Mouse (Mus musculus): ENCODE data around the gene Tgds. TPM values are rescaled to one million over a fixed set of nuclear protein-coding genes. Genes with fewer than 3 reads are reported as not detected.

Tgds gene
- polyA plus RNA-seq (2014; fragmentation: Nextera tagmentation; extraction: Ambion mirVana), result 15.8 and 18.5 TPM in 2 replicates

GRCm38 (mm10) chr14:118132642-118132977, at the start of gene Tgds:
Gene Tgds (minus strand): TSS chr14:118132755.
- WGBS, result under 1% methylated on average over 28 of the region's 28 CpGs

GRCm38 (mm10) chr14:118180711-118181177, 48.2 kb upstream of the Tgds start:
- Histone ChIP-seq H3K4me2 (replicated peaks) (peak overlapping the region; percentile 86), H3K27ac (peak overlapping the region; percentile 82), H3K27me3 (ENCODE audit: control insufficient read depth, insufficient read depth, low read length) (no peaks in the 10 kb centered on the region), H3K36me3 (replicated peaks; ENCODE audit: control insufficient read depth, insufficient read depth) (no peaks in the 10 kb centered on the region), H3K4me1 (replicated peaks; ENCODE audit: control insufficient read depth, insufficient read depth, low read length) (0 out of 2 replicates have a peak, but pooled peaks cover 3% of the 10 kb centered on the region), H3K9me3 (ENCODE audit: control insufficient read depth, low read length) (no peaks in the 10 kb centered on the region), H3K4me3 (replicated peaks; ENCODE audit: low read length) (peak overlapping the region; percentile 45), H3K9ac (peak overlapping the region; percentile 65)
- peak; percentile 85 for ATAC-seq (ENCODE audit: low FRiP score)
- DNase-seq (ENCODE audit: low spot score), result peak; percentile 74
- 2% methylated on average over 10 of the region's 10 CpGs for WGBS

More at GRCm38 (mm10) chr14:118132642-118132977, at the start of gene Tgds:
- H3K36me3 ChIP-seq (replicated peaks; ENCODE audit: control insufficient read depth, insufficient read depth), result peaks cover 17% of the 10 kb centered on the region
- peak; percentile 99 for DNase-seq (ENCODE audit: low spot score)
- ATAC-seq (ENCODE audit: low FRiP score), result peak; percentile 83
- H3K27me3 ChIP-seq (ENCODE audit: control insufficient read depth, insufficient read depth, low read length), result no peaks in the 10 kb centered on the region
- H3K4me2 ChIP-seq (replicated peaks), result peak within 1 kb of the TSS; percentile 84
- peak within 1 kb of the TSS; percentile 65 for H3K4me3 ChIP-seq (replicated peaks; ENCODE audit: low read length)
- peak within 1 kb of the TSS; percentile 69 for H3K27ac ChIP-seq
- H3K9me3 ChIP-seq (ENCODE audit: control insufficient read depth, low read length), result no peaks in the 10 kb centered on the region
- H3K4me1 ChIP-seq (replicated peaks; ENCODE audit: control insufficient read depth, insufficient read depth, low read length), result peaks cover 24% of the 10 kb centered on the region
- peak within 1 kb of the TSS; percentile 72 for H3K9ac ChIP-seq

GRCm38 (mm10) chr14:118180117-118180557, 47.6 kb upstream of the Tgds start:
- WGBS, result under 1% methylated on average over 20 of the region's 20 CpGs
- Histone ChIP-seq H3K9me3 (ENCODE audit: control insufficient read depth, low read length) (no peaks in the 10 kb centered on the region), H3K4me1 (replicated peaks; ENCODE audit: control insufficient read depth, insufficient read depth, low read length) (0 out of 2 replicates have a peak, but pooled peaks cover 3% of the 10 kb centered on the region), H3K36me3 (replicated peaks; ENCODE audit: control insufficient read depth, insufficient read depth) (no peaks in the 10 kb centered on the region), H3K4me3 (replicated peaks; ENCODE audit: low read length) (peak overlapping the region; percentile 45), H3K9ac (peak overlapping the region; percentile 65), H3K4me2 (replicated peaks) (peak overlapping the region; percentile 86), H3K27ac (peak overlapping the region; percentile 82), H3K27me3 (ENCODE audit: control insufficient read depth, insufficient read depth, low read length) (no peaks in the 10 kb centered on the region)
- peak; percentile 68 for DNase-seq (ENCODE audit: low spot score)
- ATAC-seq (ENCODE audit: low FRiP score), result peak; percentile 86

GRCm38 (mm10) chr14:118179701-118180100, 47.1 kb upstream of the Tgds start:
- WGBS, result 30% methylated on average over 7 of the region's 7 CpGs
- H3K27ac ChIP-seq, result peak overlapping the region; percentile 82
- H3K4me1 ChIP-seq (replicated peaks; ENCODE audit: control insufficient read depth, insufficient read depth, low read length), result 0 out of 2 replicates have a peak, but pooled peaks cover 3% of the 10 kb centered on the region
- ATAC-seq (ENCODE audit: low FRiP score), result no peak
- peak overlapping the region; percentile 45 for H3K4me3 ChIP-seq (replicated peaks; ENCODE audit: low read length)
- no peaks in the 10 kb centered on the region for H3K9me3 ChIP-seq (ENCODE audit: control insufficient read depth, low read length)
- DNase-seq (ENCODE audit: low spot score), result no peak
- peak overlapping the region; percentile 65 for H3K9ac ChIP-seq
- H3K4me2 ChIP-seq (replicated peaks), result peak overlapping the region; percentile 86
- no peaks in the 10 kb centered on the region for H3K27me3 ChIP-seq (ENCODE audit: control insufficient read depth, insufficient read depth, low read length)
- no peaks in the 10 kb centered on the region for H3K36me3 ChIP-seq (replicated peaks; ENCODE audit: control insufficient read depth, insufficient read depth)

GRCm38 (mm10) chr14:118179251-118179650, 46.7 kb upstream of the Tgds start:
- Histone ChIP-seq H3K4me2 (replicated peaks) (peak overlapping the region; percentile 86), H3K9me3 (ENCODE audit: control insufficient read depth, low read length) (no peaks in the 10 kb centered on the region), H3K4me1 (replicated peaks; ENCODE audit: control insufficient read depth, insufficient read depth, low read length) (0 out of 2 replicates have a peak, but pooled peaks cover 3% of the 10 kb centered on the region), H3K4me3 (replicated peaks; ENCODE audit: low read length) (peak overlapping the region; percentile 45; the same call in 1 of the 2 replicates), H3K36me3 (replicated peaks; ENCODE audit: control insufficient read depth, insufficient read depth) (no peaks in the 10 kb centered on the region), H3K27me3 (ENCODE audit: control insufficient read depth, insufficient read depth, low read length) (no peaks in the 10 kb centered on the region), H3K27ac (no peak overlapping the region), H3K9ac (peak overlapping the region; percentile 65; the same call in 1 of the 2 replicates)
- WGBS, result 41% methylated on average over 1 of the region's 1 CpGs
- DNase-seq (ENCODE audit: low spot score), result no peak
- ATAC-seq (ENCODE audit: low FRiP score), result no peak

- Histone ChIP-seq H3K4me3 (replicated peaks; ENCODE audit: low read length) (no peak overlapping the region), H3K9ac (no peak overlapping the region), H3K27me3 (ENCODE audit: control insufficient read depth, insufficient read depth, low read length) (no peaks in the 10 kb centered on the region), H3K36me3 (replicated peaks; ENCODE audit: control insufficient read depth, insufficient read depth) (no peaks in the 10 kb centered on the region), H3K27ac (no peak overlapping the region), H3K9me3 (ENCODE audit: control insufficient read depth, low read length) (no peaks in the 10 kb centered on the region), H3K4me2 (replicated peaks) (no peak overlapping the region), H3K4me1 (replicated peaks; ENCODE audit: control insufficient read depth, insufficient read depth, low read length) (0 out of 2 replicates have a peak, but pooled peaks cover 3% of the 10 kb centered on the region)
- DNase-seq (ENCODE audit: low spot score) (no peak), ATAC-seq (ENCODE audit: low FRiP score) (no peak)
- 92% methylated on average over 12 of the region's 12 CpGs for WGBS
These were observed 43.1 kb upstream of the Tgds start for GRCm38 (mm10) chr14:118175694-118176085.

- no peak overlapping the region for H3K4me2 ChIP-seq (replicated peaks)
- H3K9ac ChIP-seq, result no peak overlapping the region
- no peak for ATAC-seq (ENCODE audit: low FRiP score)
- H3K36me3 ChIP-seq (replicated peaks; ENCODE audit: control insufficient read depth, insufficient read depth), result no peaks in the 10 kb centered on the region
- H3K9me3 ChIP-seq (ENCODE audit: control insufficient read depth, low read length), result no peaks in the 10 kb centered on the region
- no peak overlapping the region for H3K27ac ChIP-seq
- no peak for DNase-seq (ENCODE audit: low spot score)
- H3K4me1 ChIP-seq (replicated peaks; ENCODE audit: control insufficient read depth, insufficient read depth, low read length), result 0 out of 2 replicates have a peak, but pooled peaks cover 3% of the 10 kb centered on the region
- no peaks in the 10 kb centered on the region for H3K27me3 ChIP-seq (ENCODE audit: control insufficient read depth, insufficient read depth, low read length)
- WGBS, result 91% methylated on average over 30 of the region's 30 CpGs
- H3K4me3 ChIP-seq (replicated peaks; ENCODE audit: low read length), result no peak overlapping the region
These were observed 42.6 kb upstream of the Tgds start for GRCm38 (mm10) chr14:118175071-118175693.

- Histone ChIP-seq H3K9me3 (ENCODE audit: control insufficient read depth, low read length) (no peaks in the 10 kb centered on the region), H3K9ac (no peak overlapping the region), H3K36me3 (replicated peaks; ENCODE audit: control insufficient read depth, insufficient read depth) (no peaks in the 10 kb centered on the region; the same call in 1 of the 2 replicates), H3K27me3 (ENCODE audit: control insufficient read depth, insufficient read depth, low read length) (no peaks in the 10 kb centered on the region), H3K27ac (no peak overlapping the region), H3K4me3 (replicated peaks; ENCODE audit: low read length) (no peak overlapping the region), H3K4me2 (replicated peaks) (no peak overlapping the region), H3K4me1 (replicated peaks; ENCODE audit: control insufficient read depth, insufficient read depth, low read length) (no peaks in the 10 kb centered on the region)
- ATAC-seq (ENCODE audit: low FRiP score), result no peak
- DNase-seq (ENCODE audit: low spot score), result no peak
- 50% methylated on average over 11 of the region's 11 CpGs for WGBS
These were observed 41.1 kb upstream of the Tgds start for GRCm38 (mm10) chr14:118173590-118174203.

- ATAC-seq (ENCODE audit: low FRiP score) (no peak), DNase-seq (ENCODE audit: low spot score) (no peak)
- Histone ChIP-seq H3K4me2 (replicated peaks) (no peak overlapping the region), H3K4me3 (replicated peaks; ENCODE audit: low read length) (no peak overlapping the region), H3K27ac (no peak overlapping the region), H3K9ac (no peak overlapping the region), H3K4me1 (replicated peaks; ENCODE audit: control insufficient read depth, insufficient read depth, low read length) (no peaks in the 10 kb centered on the region), H3K36me3 (replicated peaks; ENCODE audit: control insufficient read depth, insufficient read depth) (no peaks in the 10 kb centered on the region; the same call in 1 of the 2 replicates), H3K9me3 (ENCODE audit: control insufficient read depth, low read length) (no peaks in the 10 kb centered on the region), H3K27me3 (ENCODE audit: control insufficient read depth, insufficient read depth, low read length) (no peaks in the 10 kb centered on the region)
- 96% methylated on average over 4 of the region's 4 CpGs for WGBS
These were observed 36.2 kb upstream of the Tgds start for GRCm38 (mm10) chr14:118168776-118169175.
